Mouse (Mus musculus) limb, embryonic 11.5 days (tissue): ENCODE measurements at regions not wholly inside any gene's neighbourhood (a gene's known extent, or its start where the extent isn't known, plus 50 kb on each side); places are given as distances from the start of the nearest gene placed in this dataset.

Source experiments
- ATAC-seq: fragments of 200-750 bp; cut with Nextera tagmentation; 2 replicates; pipeline ENCODE4 v1.8.0; 2017; ENCODE audit warnings: low read depth; ENCODE audit not compliant: insufficient number of reproducible peaks, low FRiP score, low TSS enrichment
- DNase-seq: peaks from one replicate; pipeline ENCODE4 v3.0.0-alpha.2; 2015; ENCODE audit warnings: low spot score
- H3K27ac ChIP-seq: fragments of 300-500 bp; sonication (generic); replicated peaks from 2 replicates; pipeline ENCODE4 v1.5.1; 2014; ENCODE audit warnings: low read depth, mild to moderate bottlenecking, low read length
- H3K27me3 ChIP-seq: fragments of 300-500 bp; sonication (generic); 2 replicates; pipeline ENCODE4 v1.6.1; 2014; ENCODE audit warnings: mild to moderate bottlenecking, low read length, mixed read lengths; ENCODE audit not compliant: control insufficient read depth, insufficient read depth
- H3K36me3 ChIP-seq: fragments of 300-500 bp; sonication (generic); 2 replicates; pipeline ENCODE4 v1.6.1; 2014; ENCODE audit warnings: mild to moderate bottlenecking, low read length, moderate library complexity, mixed read lengths; ENCODE audit not compliant: control insufficient read depth, insufficient read depth
- H3K4me1 ChIP-seq: fragments of 300-500 bp; sonication (generic); 2 replicates; pipeline ENCODE4 v1.6.1; 2014; ENCODE audit warnings: low read length, mixed read lengths; ENCODE audit not compliant: control insufficient read depth, insufficient read depth
- H3K4me2 ChIP-seq: fragments of 300-500 bp; sonication (generic); 2 replicates; pipeline ENCODE4 v1.6.1; 2014; ENCODE audit warnings: low read depth, mild to moderate bottlenecking, moderate library complexity; ENCODE audit not compliant: severe bottlenecking
- H3K4me3 ChIP-seq: fragments of 300-500 bp; sonication (generic); 2 replicates; pipeline ENCODE4 v1.5.1; 2014; ENCODE audit warnings: low read depth, low read length
- H3K9ac ChIP-seq: fragments of 300-500 bp; sonication (generic); 2 replicates; pipeline ENCODE4 v1.6.1; 2014; ENCODE audit warnings: mild to moderate bottlenecking, low read length
- H3K9me3 ChIP-seq: fragments of 300-500 bp; sonication (generic); 2 replicates; pipeline ENCODE4 v1.6.1; 2016; ENCODE audit warnings: low read length; ENCODE audit not compliant: control insufficient read depth
- WGBS: fragments of 180-500 bp; shearing (Covaris S2); extraction: QIAGEN DNeasy Blood & Tissue Kit; methylation state at CpG from one replicate; pipeline ENCODE4 v1.1.7; 2014; 5-methylcytosine and 5-hydroxymethylcytosine counted together

DNA sequence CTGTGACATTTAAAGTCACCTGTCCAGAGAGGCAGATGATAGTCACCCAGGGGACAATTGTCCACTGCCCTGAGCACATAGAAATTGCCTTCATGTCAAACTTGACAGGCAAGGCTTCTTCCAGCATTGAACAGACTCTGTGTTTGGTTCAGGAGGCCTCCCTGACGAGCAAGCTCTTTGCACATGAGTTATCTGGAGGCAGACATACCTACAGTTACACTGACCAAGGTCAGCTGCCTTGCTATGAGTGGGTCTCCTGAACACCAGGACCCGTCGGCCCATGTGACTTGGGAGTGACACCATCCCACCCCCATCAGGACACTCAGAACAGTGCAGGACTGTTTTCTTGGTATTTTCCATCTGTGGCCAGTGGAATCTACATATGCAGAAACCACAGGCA, 282.3 kb upstream of the Irx4 start:
- WGBS, result 78% methylated on average over 3 of the region's 3 CpGs
- H3K4me3 ChIP-seq, result no peak overlapping the region
- ATAC-seq (no peak), DNase-seq (no peak)
- H3K9me3 ChIP-seq, result no peaks in the 10 kb centered on the region
- H3K9ac ChIP-seq, result no peak overlapping the region
- H3K4me1 ChIP-seq, result no peaks in the 10 kb centered on the region
- no peaks in the 10 kb centered on the region for H3K27me3 ChIP-seq
- H3K4me2 ChIP-seq, result no peak overlapping the region
- no peak overlapping the region for H3K27ac ChIP-seq
- H3K36me3 ChIP-seq, result no peaks in the 10 kb centered on the region

DNA sequence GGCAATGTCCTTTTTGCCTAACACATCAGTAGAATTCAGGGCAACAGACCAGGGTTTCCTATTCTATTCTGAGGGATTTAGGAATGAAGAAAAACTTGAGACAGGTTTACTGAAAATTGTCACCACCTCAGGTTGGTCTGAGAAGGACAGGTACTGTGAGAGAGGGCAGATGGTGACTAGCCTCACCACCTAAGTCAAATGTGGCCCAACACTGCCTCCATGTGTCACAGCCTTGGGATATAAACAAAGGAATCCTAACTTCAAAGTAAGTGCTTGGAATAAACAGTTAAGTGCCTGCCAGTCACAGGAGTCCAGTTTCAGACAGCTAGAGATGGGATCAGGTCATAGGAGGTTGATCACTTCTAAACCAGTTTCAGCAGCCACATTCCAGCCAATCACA, 281.3 kb upstream of the Irx4 start:
- DNase-seq (no peak), ATAC-seq (no peak)
- Histone ChIP-seq H3K4me1 (no peaks in the 10 kb centered on the region), H3K4me3 (no peak overlapping the region), H3K36me3 (no peaks in the 10 kb centered on the region), H3K27ac (no peak overlapping the region), H3K4me2 (no peak overlapping the region), H3K27me3 (no peaks in the 10 kb centered on the region), H3K9me3 (no peaks in the 10 kb centered on the region), H3K9ac (no peak overlapping the region)

DNA sequence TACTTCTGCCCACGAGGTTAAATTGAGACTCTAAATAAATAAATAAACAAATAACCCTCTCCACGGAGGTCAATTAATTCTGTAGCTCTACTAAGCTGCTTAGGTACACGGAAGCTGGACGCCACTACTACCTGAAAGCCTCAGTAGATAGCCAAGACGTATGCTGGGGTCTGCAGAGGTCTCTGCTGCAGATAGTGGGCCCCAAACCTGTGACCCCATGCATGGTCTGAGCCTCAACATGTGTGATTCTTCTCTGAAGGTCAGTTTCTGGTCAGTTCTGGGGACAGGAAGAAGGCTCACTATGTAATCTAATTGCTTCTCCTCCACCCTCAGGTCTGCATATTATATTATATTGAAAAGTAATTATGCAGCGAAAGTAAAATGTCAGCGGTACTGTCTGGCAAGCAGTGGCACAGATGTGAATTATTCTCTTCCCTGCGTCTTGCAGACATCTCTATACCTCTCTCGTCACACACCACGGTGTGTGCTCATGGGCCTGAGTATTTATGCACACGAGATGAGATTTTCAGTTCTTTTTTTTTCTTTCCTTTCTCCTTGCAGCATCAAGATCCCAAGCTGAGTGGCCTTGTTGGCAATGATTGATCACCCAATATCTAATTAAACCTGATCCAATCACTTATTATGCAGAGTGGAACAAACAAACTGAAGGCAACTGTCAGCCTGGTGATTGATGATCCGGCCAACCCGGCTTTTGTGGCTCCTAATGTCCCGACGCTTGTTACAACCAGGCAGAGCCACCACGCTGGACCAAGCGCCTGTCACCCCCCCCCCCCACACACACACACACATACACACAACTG, 267.5 kb upstream of the Irx4 start:
- Histone ChIP-seq H3K4me2 (no peak overlapping the region), H3K27me3 (no peaks in the 10 kb centered on the region), H3K9me3 (no peaks in the 10 kb centered on the region), H3K36me3 (no peaks in the 10 kb centered on the region), H3K4me3 (no peak overlapping the region), H3K4me1 (no peaks in the 10 kb centered on the region), H3K9ac (no peak overlapping the region), H3K27ac (no peak overlapping the region)
- no peak for ATAC-seq
- no peak for DNase-seq
- 67% methylated on average over 17 of the region's 17 CpGs for WGBS

DNA sequence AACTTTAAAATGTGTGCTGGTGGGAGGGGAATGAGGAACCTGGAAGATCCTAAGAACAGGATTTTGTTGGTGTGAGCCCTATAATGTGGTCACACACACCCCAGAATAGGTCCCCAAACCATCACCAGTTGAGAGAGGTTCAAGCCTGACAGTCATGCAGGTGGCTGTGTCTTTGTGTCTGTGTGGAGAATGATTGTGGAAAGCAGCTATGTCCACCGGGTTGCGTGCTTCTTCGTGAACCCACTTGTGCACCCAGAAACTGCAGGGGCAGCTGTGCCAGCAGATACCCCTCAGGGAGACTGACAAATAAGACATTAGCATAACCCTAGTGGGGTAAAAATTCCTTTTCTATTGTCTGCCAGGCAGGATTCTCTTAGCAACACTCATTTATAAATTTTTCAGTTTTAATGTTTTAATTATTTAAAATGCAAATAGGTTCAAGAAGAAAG, 266.8 kb upstream of the Irx4 start:
- no peaks in the 10 kb centered on the region for H3K4me1 ChIP-seq
- H3K4me2 ChIP-seq, result no peak overlapping the region
- 87% methylated on average over 3 of the region's 3 CpGs for WGBS
- no peak overlapping the region for H3K4me3 ChIP-seq
- no peaks in the 10 kb centered on the region for H3K36me3 ChIP-seq
- H3K27me3 ChIP-seq, result no peaks in the 10 kb centered on the region
- DNase-seq (no peak), ATAC-seq (no peak)
- H3K27ac ChIP-seq, result no peak overlapping the region
- no peak overlapping the region for H3K9ac ChIP-seq
- no peaks in the 10 kb centered on the region for H3K9me3 ChIP-seq

DNA sequence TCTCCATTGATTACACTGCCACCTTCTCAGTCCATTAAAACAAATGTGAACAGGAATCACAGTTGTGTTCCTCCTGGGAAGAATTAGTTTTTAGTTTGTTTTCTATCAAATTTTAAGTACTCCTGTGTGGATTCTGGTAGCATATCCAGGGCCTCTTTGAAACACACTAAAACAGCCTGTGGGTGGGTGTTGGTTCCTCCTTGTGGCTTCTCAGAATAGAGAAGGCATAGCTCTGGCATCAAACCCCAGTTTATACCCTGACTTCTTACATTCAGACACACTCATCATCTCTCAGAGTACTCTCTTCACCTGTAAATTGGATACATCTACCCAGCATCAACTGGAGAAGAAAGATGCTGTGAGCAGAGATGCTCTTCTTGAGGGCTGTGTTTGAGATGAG, 265.7 kb upstream of the Irx4 start:
- Histone ChIP-seq H3K9me3 (no peaks in the 10 kb centered on the region), H3K27me3 (no peaks in the 10 kb centered on the region), H3K36me3 (no peaks in the 10 kb centered on the region), H3K9ac (no peak overlapping the region), H3K4me2 (no peak overlapping the region), H3K4me3 (no peak overlapping the region), H3K4me1 (no peaks in the 10 kb centered on the region), H3K27ac (no peak overlapping the region)
- DNase-seq (no peak), ATAC-seq (no peak)

DNA sequence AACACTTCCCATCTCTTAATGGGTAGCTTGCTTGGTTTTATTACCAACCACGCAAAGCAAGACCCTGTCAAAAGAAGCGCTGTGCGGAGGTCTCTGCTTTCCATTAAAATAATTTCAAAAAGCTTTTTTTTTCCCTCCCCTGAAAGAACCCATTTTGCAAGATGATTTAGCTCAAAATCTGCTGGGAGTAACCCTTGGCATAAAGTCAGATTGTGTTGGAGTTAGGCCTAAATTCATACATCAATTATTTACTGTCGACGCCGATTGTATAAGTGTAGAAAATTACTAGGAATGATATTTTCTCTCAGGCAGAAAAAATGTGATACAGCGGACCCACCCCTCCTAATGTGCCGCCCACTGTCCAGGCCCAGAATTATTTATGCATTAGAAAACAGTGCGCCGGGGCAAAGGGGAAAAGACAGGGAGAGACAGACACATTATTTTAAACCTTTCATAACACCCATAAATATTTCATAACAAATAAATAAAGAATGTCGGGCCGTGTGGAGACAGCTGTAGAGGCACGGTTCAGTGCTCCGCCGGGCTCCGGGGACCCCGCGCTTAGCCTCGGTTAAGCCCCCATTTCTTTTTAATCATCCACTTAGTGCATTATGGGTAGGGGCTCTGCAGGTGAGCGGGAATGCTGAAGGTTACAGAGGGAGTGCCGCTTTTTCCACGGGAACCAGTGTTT, 251.3 kb upstream of the Irx4 start:
- no peaks in the 10 kb centered on the region for H3K36me3 ChIP-seq
- no peaks in the 10 kb centered on the region for H3K9me3 ChIP-seq
- no peak overlapping the region for H3K4me3 ChIP-seq
- DNase-seq (no peak), ATAC-seq (no peak)
- no peak overlapping the region for H3K9ac ChIP-seq
- peaks cover 5% of the 10 kb centered on the region; the same call in 1 of the 2 replicates for H3K4me1 ChIP-seq
- WGBS, result 65% methylated on average over 22 of the region's 22 CpGs
- H3K27me3 ChIP-seq, result no peaks in the 10 kb centered on the region
- H3K4me2 ChIP-seq, result no peak overlapping the region
- H3K27ac ChIP-seq, result no peak overlapping the region

DNA sequence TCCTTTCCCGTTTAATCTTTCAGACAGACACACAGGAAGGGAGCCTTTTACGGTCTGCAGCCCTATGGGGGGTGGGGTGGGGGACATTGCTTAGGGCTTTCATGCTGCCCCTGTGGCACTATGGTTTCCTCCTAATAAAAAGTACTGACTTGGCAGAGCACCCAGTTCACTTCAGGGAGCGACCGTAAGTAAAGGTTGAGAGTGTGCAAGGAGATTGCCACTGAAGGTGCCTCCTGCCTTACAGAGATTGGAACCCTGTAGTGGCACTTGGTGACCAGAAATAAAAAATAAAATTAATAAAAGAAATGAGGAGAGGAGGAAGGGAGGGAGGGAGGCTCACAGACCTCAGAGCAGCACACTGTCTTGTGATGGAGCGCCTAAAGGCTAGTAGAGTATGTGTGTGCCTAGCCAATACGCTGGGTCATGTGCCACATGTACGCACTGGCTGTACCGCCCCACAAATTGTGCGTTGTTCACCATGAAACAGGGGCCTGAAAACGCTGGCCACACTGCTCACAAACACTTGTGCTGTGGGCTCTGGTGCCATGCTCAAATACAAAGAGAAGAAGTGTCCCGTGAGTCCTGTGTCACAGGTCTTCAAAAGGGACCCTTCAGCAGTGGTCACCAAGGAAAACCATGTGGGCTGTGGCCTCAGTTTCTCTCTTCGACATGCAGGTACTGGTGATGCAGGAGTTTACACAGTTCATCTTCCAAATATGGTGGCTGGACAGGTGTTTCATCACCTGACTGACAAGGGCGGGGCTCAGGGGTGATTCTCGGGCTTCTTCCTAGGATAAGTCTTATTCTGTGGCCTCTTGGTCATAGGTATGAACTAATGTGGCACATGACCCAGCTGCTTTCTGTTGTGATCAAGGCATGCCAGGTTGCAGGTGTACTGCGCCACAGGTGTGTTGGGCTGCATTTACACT, 250.5 kb upstream of the Irx4 start:
- DNase-seq (no peak), ATAC-seq (no peak)
- Histone ChIP-seq H3K4me2 (no peak overlapping the region), H3K4me3 (no peak overlapping the region), H3K9ac (no peak overlapping the region), H3K36me3 (no peaks in the 10 kb centered on the region), H3K4me1 (peaks cover 5% of the 10 kb centered on the region; the same call in 1 of the 2 replicates), H3K9me3 (no peaks in the 10 kb centered on the region), H3K27me3 (no peaks in the 10 kb centered on the region), H3K27ac (no peak overlapping the region)
- WGBS, result 83% methylated on average over 15 of the region's 15 CpGs

DNA sequence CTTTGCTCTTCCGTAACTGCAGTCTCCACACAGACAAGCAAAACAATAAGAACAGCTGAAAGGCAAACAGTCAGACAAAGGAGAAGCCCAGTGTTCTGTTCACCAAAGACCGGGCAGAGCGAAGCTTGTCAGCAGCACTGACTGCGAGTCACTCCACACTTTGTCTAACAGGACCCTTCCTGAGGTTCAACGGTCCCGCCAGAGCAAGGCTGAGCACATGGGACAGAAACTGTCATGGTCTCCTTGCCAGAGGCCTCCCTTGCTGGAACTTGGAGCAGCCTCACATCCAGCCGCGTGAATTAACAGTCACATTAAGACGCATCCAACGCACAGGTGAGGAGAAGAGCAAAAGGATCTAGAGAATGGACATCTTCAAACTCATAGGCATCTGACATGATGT, 241.1 kb upstream of the Irx4 start:
- ATAC-seq (no peak), DNase-seq (no peak)
- H3K27me3 ChIP-seq, result no peaks in the 10 kb centered on the region
- H3K27ac ChIP-seq, result no peak overlapping the region
- H3K9ac ChIP-seq, result no peak overlapping the region
- H3K9me3 ChIP-seq, result no peaks in the 10 kb centered on the region
- H3K4me2 ChIP-seq, result no peak overlapping the region
- WGBS, result 93% methylated on average over 10 of the region's 10 CpGs
- H3K36me3 ChIP-seq, result no peaks in the 10 kb centered on the region
- H3K4me1 ChIP-seq, result no peaks in the 10 kb centered on the region
- no peak overlapping the region for H3K4me3 ChIP-seq
